Mouse (Mus musculus) erythroblast, embryonic 14.5 days (primary cell): ENCODE measurements at regions not wholly inside any gene's neighbourhood (a gene's known extent, or its start where the extent isn't known, plus 50 kb on each side); places are given as distances from the start of the nearest gene placed in this dataset.

ENCODE experiments used
- GATA1 ChIP-seq: IDR thresholded peaks from 2 replicates; pipeline ENCODE4 v1.6.1; 2012; ENCODE audit warnings: low read length, inconsistent platforms, mixed read lengths
- TAL1 ChIP-seq: IDR thresholded peaks from 3 replicates; pipeline ENCODE4 v1.6.1; 2012; ENCODE audit warnings: low read length, inconsistent platforms, mixed read lengths

- TF ChIP-seq TAL1 = no peak
- no peak for TF ChIP-seq GATA1
Observed at GRCm38 (mm10) chr14:102868160-102868559, 114.3 kb downstream of the Kctd12 start.
